Mouse (Mus musculus) stomach, embryonic 14.5 days (tissue): ENCODE data around the gene Bmp6. TPM values are rescaled to one million over a fixed set of nuclear protein-coding genes. Genes with fewer than 3 reads are reported as not detected.

Experiments used
- ATAC-seq: fragments of 200-750 bp; cut with Nextera tagmentation; 2 replicates; pipeline ENCODE4 v1.8.0; 2017; ENCODE audit warnings: low read depth, moderate TSS enrichment; ENCODE audit not compliant: insufficient number of reproducible peaks, insufficient read depth, low FRiP score
- H3K27ac ChIP-seq: fragments of 300-500 bp; sonication (generic); 2 replicates; pipeline ENCODE4 v1.5.1; 2014; ENCODE audit warnings: mild to moderate bottlenecking, low read length, moderate library complexity, mixed read lengths
- H3K27me3 ChIP-seq: fragments of 300-500 bp; sonication (generic); 2 replicates; pipeline ENCODE4 v1.6.1; 2014; ENCODE audit warnings: low read length, control low read depth, mixed read lengths; ENCODE audit not compliant: control insufficient read depth, insufficient read depth
- H3K36me3 ChIP-seq: fragments of 300-500 bp; sonication (generic); 2 replicates; pipeline ENCODE4 v1.6.1; 2014; ENCODE audit warnings: mild to moderate bottlenecking, control low read depth, low read length, moderate library complexity, mixed read lengths; ENCODE audit not compliant: control insufficient read depth, insufficient read depth
- H3K4me1 ChIP-seq: fragments of 300-500 bp; sonication (generic); 2 replicates; pipeline ENCODE4 v1.6.1; 2014; ENCODE audit warnings: low read length, control low read depth, mixed read lengths; ENCODE audit not compliant: control insufficient read depth, insufficient read depth
- H3K4me2 ChIP-seq: fragments of 300-500 bp; sonication (generic); replicated peaks from 2 replicates; pipeline ENCODE4 v1.6.1; 2014; ENCODE audit warnings: low read depth, low read length, control low read depth
- H3K4me3 ChIP-seq: fragments of 300-500 bp; sonication (generic); 2 replicates; pipeline ENCODE4 v1.5.1; 2014; ENCODE audit warnings: low read depth, low read length, control low read depth
- H3K9ac ChIP-seq: fragments of 300-500 bp; sonication (generic); replicated peaks from 2 replicates; pipeline ENCODE4 v1.6.1; 2014; ENCODE audit warnings: low read depth, mild to moderate bottlenecking, control low read depth, low read length, moderate library complexity, mixed read lengths
- H3K9me3 ChIP-seq: fragments of 300-500 bp; sonication (generic); 2 replicates; pipeline ENCODE4 v1.6.1; 2016; ENCODE audit warnings: low read depth, low read length, control low read depth; ENCODE audit not compliant: control insufficient read depth
- WGBS: fragments of 180-500 bp; shearing (Covaris S2); extraction: QIAGEN DNeasy Blood & Tissue Kit; methylation state at CpG from one replicate; pipeline ENCODE4 v1.1.7; 2014; 5-methylcytosine and 5-hydroxymethylcytosine counted together
- polyA plus RNA-seq: library from polyadenylated mRNA; unstranded; fragments of >200 nt; fragmentation: Nextera tagmentation; extraction: Ambion mirVana; gene quantifications from 2 replicates; pipeline ENCODE4 v1.2.1, GENCODE M21; 2014

Gene Bmp6
- 1.8 and 3.1 TPM in 2 replicates for polyA plus RNA-seq

- WGBS, result 2% methylated on average over 53 of the region's 54 CpGs
- peaks cover 23% of the 10 kb centered on the region; the same call in 1 of the 2 replicates for H3K27me3 ChIP-seq
These were observed at the start of gene Bmp6 for GRCm38 (mm10) chr13:38344713-38345430. Gene Bmp6, plus strand, starts transcription at chr13:38345107.

GRCm38 (mm10) chr13:38296166-38296565, 48.7 kb upstream of the Bmp6 start:
- H3K4me2 ChIP-seq, result no peak overlapping the region
- no peak overlapping the region for H3K4me3 ChIP-seq
- no peaks in the 10 kb centered on the region for H3K9me3 ChIP-seq
- no peaks in the 10 kb centered on the region for H3K36me3 ChIP-seq
- 32% methylated on average over 8 of the region's 8 CpGs for WGBS
- ATAC-seq, result peak; percentile 57; the same call in 1 of the 2 replicates
- peaks cover 3% of the 10 kb centered on the region for H3K4me1 ChIP-seq
- no peaks in the 10 kb centered on the region for H3K27me3 ChIP-seq
- peak overlapping the region; percentile 85 for H3K27ac ChIP-seq
- no peak overlapping the region for H3K9ac ChIP-seq

More at GRCm38 (mm10) chr13:38344713-38345430, at the start of gene Bmp6:
- peak; percentile 93 for ATAC-seq
- peak within 1 kb of the TSS; percentile 82 for H3K4me2 ChIP-seq
- no peak within 1 kb of the TSS for H3K27ac ChIP-seq
- peak within 1 kb of the TSS; percentile 44 for H3K4me3 ChIP-seq
- peak within 1 kb of the TSS; percentile 18; the same call in 1 of the 2 replicates for H3K9ac ChIP-seq
- peaks cover 19% of the 10 kb centered on the region; the same call in 1 of the 2 replicates for H3K4me1 ChIP-seq
- no peaks in the 10 kb centered on the region for H3K36me3 ChIP-seq
- H3K9me3 ChIP-seq, result no peaks in the 10 kb centered on the region

DNA sequence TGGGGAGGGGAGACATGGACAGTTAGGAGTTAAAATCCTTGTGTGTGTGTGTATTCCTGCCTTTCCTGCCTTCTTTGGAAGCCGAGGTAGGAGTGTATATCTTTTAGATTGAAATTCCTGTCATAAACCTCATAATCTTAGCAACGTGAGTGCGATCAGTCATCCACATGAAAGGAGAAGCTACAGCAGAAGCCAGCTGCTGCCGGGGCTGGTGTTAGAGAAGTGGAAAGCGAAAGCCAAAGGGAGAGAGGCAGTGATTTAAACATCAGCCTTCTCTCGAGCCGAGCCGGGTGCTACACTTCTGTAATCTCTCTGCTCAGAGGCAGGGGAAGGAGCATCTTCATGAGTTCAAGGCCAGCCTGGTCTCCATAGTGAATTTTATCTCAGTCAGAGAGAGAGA, 48.3 kb upstream of the Bmp6 start:
- H3K36me3 ChIP-seq, result no peaks in the 10 kb centered on the region
- H3K4me3 ChIP-seq, result no peak overlapping the region
- peaks cover 3% of the 10 kb centered on the region for H3K4me1 ChIP-seq
- 32% methylated on average over 8 of the region's 8 CpGs for WGBS
- H3K9ac ChIP-seq, result no peak overlapping the region
- ATAC-seq, result peak; percentile 35; the same call in 1 of the 2 replicates
- H3K9me3 ChIP-seq, result no peaks in the 10 kb centered on the region
- H3K27ac ChIP-seq, result peak overlapping the region; percentile 85
- no peaks in the 10 kb centered on the region for H3K27me3 ChIP-seq
- H3K4me2 ChIP-seq, result peak overlapping the region; percentile 12; the same call in 1 of the 2 replicates

- H3K9me3 ChIP-seq, result no peaks in the 10 kb centered on the region
- no peaks in the 10 kb centered on the region for H3K4me1 ChIP-seq
- H3K4me2 ChIP-seq, result no peak overlapping the region
- no peaks in the 10 kb centered on the region for H3K27me3 ChIP-seq
- no peak for ATAC-seq
- H3K9ac ChIP-seq, result no peak overlapping the region
- WGBS, result 69% methylated on average over 3 of the region's 3 CpGs
- H3K27ac ChIP-seq, result no peak overlapping the region
- no peaks in the 10 kb centered on the region for H3K36me3 ChIP-seq
- no peak overlapping the region for H3K4me3 ChIP-seq
These were observed 33.8 kb upstream of the Bmp6 start for GRCm38 (mm10) chr13:38311125-38311524.

- Histone ChIP-seq H3K4me1 (no peaks in the 10 kb centered on the region), H3K9me3 (no peaks in the 10 kb centered on the region), H3K9ac (no peak overlapping the region), H3K36me3 (no peaks in the 10 kb centered on the region), H3K4me3 (no peak overlapping the region), H3K4me2 (no peak overlapping the region), H3K27ac (no peak overlapping the region), H3K27me3 (no peaks in the 10 kb centered on the region)
- peak; percentile 80; the same call in 1 of the 2 replicates for ATAC-seq
- WGBS, result 67% methylated on average over 12 of the region's 12 CpGs
These were observed 32.4 kb upstream of the Bmp6 start for GRCm38 (mm10) chr13:38312357-38313040.

GRCm38 (mm10) chr13:38314590-38314989, 30.3 kb upstream of the Bmp6 start:
- no peak overlapping the region for H3K4me3 ChIP-seq
- H3K27me3 ChIP-seq, result no peaks in the 10 kb centered on the region
- 0 out of 2 replicates have a peak, but pooled peaks have one; percentile 48 for ATAC-seq
- H3K9me3 ChIP-seq, result no peaks in the 10 kb centered on the region
- 63% methylated on average over 7 of the region's 7 CpGs for WGBS
- no peak overlapping the region for H3K4me2 ChIP-seq
- H3K36me3 ChIP-seq, result no peaks in the 10 kb centered on the region
- no peaks in the 10 kb centered on the region for H3K4me1 ChIP-seq
- H3K27ac ChIP-seq, result no peak overlapping the region
- H3K9ac ChIP-seq, result no peak overlapping the region

DNA sequence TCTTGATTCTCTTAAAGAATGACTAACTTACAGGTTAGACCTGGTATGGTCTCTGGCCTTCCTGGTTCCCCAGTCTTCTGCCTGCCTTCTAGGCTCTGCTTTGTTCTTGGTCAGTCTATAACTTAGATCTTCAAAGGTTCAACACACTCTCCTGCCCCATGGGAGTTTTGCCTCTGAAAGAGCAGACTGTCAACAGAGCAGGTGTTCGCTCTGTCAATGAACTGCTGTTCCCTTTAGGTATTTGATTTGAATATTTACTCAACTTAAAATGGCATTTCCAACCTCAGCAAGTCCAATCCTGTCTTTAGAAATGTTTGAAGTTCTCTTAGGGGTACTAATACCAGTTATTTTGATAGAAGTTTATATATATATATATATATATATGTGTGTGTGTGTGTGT, 26.5 kb upstream of the Bmp6 start:
- no peak overlapping the region for H3K4me2 ChIP-seq
- H3K27me3 ChIP-seq, result no peaks in the 10 kb centered on the region
- ATAC-seq, result no peak
- 71% methylated on average over 1 of the region's 1 CpGs for WGBS
- no peaks in the 10 kb centered on the region for H3K9me3 ChIP-seq
- H3K36me3 ChIP-seq, result no peaks in the 10 kb centered on the region
- no peak overlapping the region for H3K27ac ChIP-seq
- no peak overlapping the region for H3K9ac ChIP-seq
- no peaks in the 10 kb centered on the region for H3K4me1 ChIP-seq
- no peak overlapping the region for H3K4me3 ChIP-seq

DNA sequence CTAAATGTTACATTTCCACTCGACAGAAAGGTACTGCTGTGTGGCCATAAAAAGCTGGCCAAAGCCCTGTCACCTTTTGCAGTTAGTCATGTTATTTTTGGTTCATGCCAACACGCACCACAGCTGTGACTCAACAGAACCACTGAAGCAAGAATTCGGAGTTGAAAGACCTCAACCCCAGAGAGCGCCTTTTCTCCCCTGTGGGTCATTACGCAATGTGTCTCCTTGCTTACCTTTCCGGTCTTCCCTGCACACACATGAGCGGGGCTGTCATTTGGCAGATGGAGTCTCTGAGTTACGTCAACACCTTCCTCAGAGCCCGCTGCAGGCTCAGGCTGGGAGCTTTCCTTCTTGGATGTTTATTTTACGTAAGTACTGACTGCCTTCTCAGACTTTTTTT, 24.6 kb upstream of the Bmp6 start:
- Histone ChIP-seq H3K36me3 (no peaks in the 10 kb centered on the region), H3K27me3 (no peaks in the 10 kb centered on the region), H3K27ac (no peak overlapping the region), H3K4me1 (0 out of 2 replicates have a peak, but pooled peaks cover 4% of the 10 kb centered on the region), H3K4me2 (no peak overlapping the region), H3K9me3 (no peaks in the 10 kb centered on the region), H3K9ac (no peak overlapping the region), H3K4me3 (no peak overlapping the region)
- ATAC-seq, result peak; percentile 18; the same call in 1 of the 2 replicates
- WGBS, result 32% methylated on average over 10 of the region's 10 CpGs
